Comparison of ENCODE assay signal across 8 mouse cellular contexts in genomic region chr13:118387448-118387801, GRCm38 (mm10). TPM values are rescaled to one million over a fixed set of nuclear protein-coding genes. Genes with fewer than 3 reads are reported as not detected.
DNase-seq lines count a peak whose midpoint lies in the region; ATAC-seq and TF ChIP-seq lines count a peak whose summit lies in the region.
"Not testable (repeated sequence)": the region's sequence is repeated elsewhere in the genome, so short reads cannot be mapped to it uniquely, and the experiment has no call there.

No protein-coding gene starts in this region.

- TF ChIP-seq CTCF in G1E (IDR thresholded peaks at IDR 0.05; ENCODE audit: low read depth, low read length); embryonic fibroblast, embryonic 13.5 days (IDR thresholded peaks at IDR 0.05; ENCODE audit: borderline replicate concordance, insufficient read depth, low read length); hindbrain, postnatal 0 days (IDR thresholded peaks at IDR 0.05; ENCODE audit: low read depth); lung, adult 2 months (IDR thresholded peaks at IDR 0.05; ENCODE audit: insufficient read depth, low read length); testis, adult 2 months (IDR thresholded peaks at IDR 0.05; ENCODE audit: control insufficient read depth, insufficient read depth, insufficient replicate concordance, low read depth, low read length): not testable (repeated sequence)
- TF ChIP-seq CTCF in midbrain, postnatal 0 days (IDR thresholded peaks at IDR 0.05): peak; percentile 21

- not testable (repeated sequence) for H3K27me3 ChIP-seq in G1E (ENCODE audit: insufficient read depth, low read length); heart, embryonic 11.5 days (ENCODE audit: control insufficient read depth, insufficient read depth, low read length); hindbrain, postnatal 0 days (ENCODE audit: insufficient read depth, low read length); limb, embryonic 11.5 days (ENCODE audit: control insufficient read depth, insufficient read depth, low read length); midbrain, postnatal 0 days (ENCODE audit: insufficient read depth, low read length); testis, adult 2 months (ENCODE audit: control insufficient read depth, insufficient read depth, low read length)

- not testable (repeated sequence) for H3K9ac ChIP-seq in heart, embryonic 11.5 days (ENCODE audit: low read depth, low read length); hindbrain, postnatal 0 days (replicated peaks; ENCODE audit: low read length); limb, embryonic 11.5 days (ENCODE audit: low read length); midbrain, postnatal 0 days (replicated peaks; ENCODE audit: low read length, poor library complexity, severe bottlenecking)

- H3K4me1 ChIP-seq in G1E (ENCODE audit: insufficient read depth, low read depth, low read length): peaks cover 12% of the 10 kb centered on the region
- H3K4me1 ChIP-seq in embryonic fibroblast, embryonic 13.5 days (ENCODE audit: control insufficient read depth, insufficient read depth, low read length); heart, embryonic 11.5 days (ENCODE audit: control insufficient read depth, insufficient read depth, low read length); hindbrain, postnatal 0 days (ENCODE audit: insufficient read depth, low read length); limb, embryonic 11.5 days (ENCODE audit: control insufficient read depth, insufficient read depth, low read length); lung, adult 2 months (ENCODE audit: control insufficient read depth, insufficient read depth, low read length); midbrain, postnatal 0 days (ENCODE audit: insufficient read depth, low read length); testis, adult 2 months (ENCODE audit: control insufficient read depth, insufficient read depth, low read length): not testable (repeated sequence)

- H3K4me3 ChIP-seq in G1E (ENCODE audit: low read depth, low read length): peak overlapping the region; percentile 98
- peak overlapping the region; percentile 55 for H3K4me3 ChIP-seq in embryonic fibroblast, embryonic 13.5 days (ENCODE audit: insufficient read depth, low read length)
- peak overlapping the region; percentile 63 for H3K4me3 ChIP-seq in heart, embryonic 11.5 days (ENCODE audit: low read depth, low read length)
- H3K4me3 ChIP-seq in hindbrain, postnatal 0 days (ENCODE audit: low read length): peak overlapping the region; percentile 90
- peak overlapping the region; percentile 88 for H3K4me3 ChIP-seq in limb, embryonic 11.5 days (ENCODE audit: low read depth, low read length)
- peak overlapping the region; percentile 94 for H3K4me3 ChIP-seq in lung, adult 2 months (replicated peaks; ENCODE audit: extremely low read depth, low read depth, low read length)
- peak overlapping the region; percentile 92 for H3K4me3 ChIP-seq in midbrain, postnatal 0 days (ENCODE audit: low read depth, low read length)
- H3K4me3 ChIP-seq in testis, adult 2 months (ENCODE audit: control insufficient read depth, low read depth, low read length): peak overlapping the region; percentile 89

- DNase-seq in G1E (ENCODE audit: low spot score); hindbrain, postnatal 0 days (ENCODE audit: low spot score); limb, embryonic 11.5 days (ENCODE audit: low spot score); lung, adult 2 months; midbrain, postnatal 0 days (ENCODE audit: low spot score): not testable (repeated sequence)

- ATAC-seq in G1E (ENCODE audit: extremely low read depth, insufficient number of reproducible peaks, low FRiP score, poor library complexity, severe bottlenecking): not testable (repeated sequence)
- ATAC-seq in heart, embryonic 11.5 days (replicated peaks; ENCODE audit: insufficient number of reproducible peaks, low FRiP score, low TSS enrichment): peak; percentile 43; the same call in 1 of the 2 replicates
- ATAC-seq in hindbrain, postnatal 0 days: peak; percentile 76
- peak; percentile 59 for ATAC-seq in limb, embryonic 11.5 days (ENCODE audit: insufficient number of reproducible peaks, low FRiP score, low TSS enrichment, low read depth)
- peak; percentile 29; the same call in 1 of the 2 replicates for ATAC-seq in midbrain, postnatal 0 days (ENCODE audit: low FRiP score)

- not testable (repeated sequence) for H3K9me3 ChIP-seq in G1E (replicated peaks); heart, embryonic 11.5 days (replicated peaks; ENCODE audit: control insufficient read depth, low read length); hindbrain, postnatal 0 days (ENCODE audit: low read length); limb, embryonic 11.5 days (ENCODE audit: control insufficient read depth, low read length); midbrain, postnatal 0 days (ENCODE audit: low read length)

- H3K27ac ChIP-seq in embryonic fibroblast, embryonic 13.5 days (ENCODE audit: insufficient read depth, low read length); heart, embryonic 11.5 days (ENCODE audit: low read depth, low read length); hindbrain, postnatal 0 days; limb, embryonic 11.5 days (replicated peaks; ENCODE audit: low read depth, low read length); midbrain, postnatal 0 days (ENCODE audit: low read depth, low read length); testis, adult 2 months (ENCODE audit: control insufficient read depth, insufficient read depth, low read depth, low read length): not testable (repeated sequence)

- peak overlapping the region; percentile 55 for H3K4me2 ChIP-seq in heart, embryonic 11.5 days
- peak overlapping the region; percentile 43 for H3K4me2 ChIP-seq in hindbrain, postnatal 0 days (ENCODE audit: low read depth, low read length)
- not testable (repeated sequence) for H3K4me2 ChIP-seq in limb, embryonic 11.5 days (ENCODE audit: low read depth, severe bottlenecking)
- H3K4me2 ChIP-seq in midbrain, postnatal 0 days (ENCODE audit: low read depth, low read length, poor library complexity, severe bottlenecking): peak overlapping the region; percentile 39

- not testable (repeated sequence) for TF ChIP-seq POLR2A in embryonic fibroblast, embryonic 13.5 days (IDR thresholded peaks at IDR 0.05; ENCODE audit: low read depth, low read length); lung, adult 2 months (IDR thresholded peaks at IDR 0.05; ENCODE audit: borderline replicate concordance, extremely low read depth, low read depth, low read length); testis, adult 2 months (IDR thresholded peaks at IDR 0.05; ENCODE audit: control insufficient read depth, low read depth, low read length)

- peaks cover 27% of the 10 kb centered on the region for H3K36me3 ChIP-seq in G1E (replicated peaks)
- peaks cover 13% of the 10 kb centered on the region for H3K36me3 ChIP-seq in heart, embryonic 11.5 days (ENCODE audit: control insufficient read depth, insufficient read depth, low read length)
- peaks cover 14% of the 10 kb centered on the region for H3K36me3 ChIP-seq in hindbrain, postnatal 0 days (ENCODE audit: insufficient read depth, low read length)
- not testable (repeated sequence) for H3K36me3 ChIP-seq in limb, embryonic 11.5 days (ENCODE audit: control insufficient read depth, insufficient read depth, low read length); testis, adult 2 months (ENCODE audit: control insufficient read depth, insufficient read depth, low read length)
- peaks cover 11% of the 10 kb centered on the region for H3K36me3 ChIP-seq in midbrain, postnatal 0 days (ENCODE audit: insufficient read depth, low read length)

- WGBS in heart, embryonic 11.5 days (ENCODE audit: insufficient replicate concordance): 9% methylated on average over 10 of the region's 10 CpGs
- WGBS in hindbrain, postnatal 0 days: 10% methylated on average over 10 of the region's 10 CpGs
- 12% methylated on average over 10 of the region's 10 CpGs for WGBS in limb, embryonic 11.5 days
- WGBS in lung, adult 2 months: 7% methylated on average over 10 of the region's 10 CpGs
- 8% methylated on average over 10 of the region's 10 CpGs for WGBS in midbrain, postnatal 0 days

RNA-seq across cellular contexts. Expression of gene Mrps30, which starts 0.4 kb away (rescaled TPM):
- 30.9 and 33.2 TPM in 2 replicates for total RNA-seq in G1E (2014; fragmentation: Nextera tagmentation)
- total RNA-seq in G1E (2017): 43.4 and 50.6 TPM in 2 replicates
- 33.1 and 47.7 TPM in 2 replicates for polyA plus RNA-seq in G1E (2012)
- polyA plus RNA-seq in embryonic fibroblast, embryonic 13.5 days (2011; ENCODE audit: insufficient read length, low read depth, missing spikeins): 16.0 and 21.6 TPM in 2 replicates
- 36.8 and 37.0 TPM in 2 replicates for polyA plus RNA-seq in heart, embryonic 11.5 days (2014; fragmentation: Nextera tagmentation; extraction: Ambion mirVana)
- total RNA-seq in hindbrain, postnatal 0 days (2014; rRNA removed): 22.3 and 27.7 TPM in 2 replicates
- polyA plus RNA-seq in hindbrain, postnatal 0 days (2015; fragmentation: Nextera tagmentation; extraction: Ambion mirVana): 31.0 and 31.5 TPM in 2 replicates
- 43.3 and 44.9 TPM in 2 replicates for polyA plus RNA-seq in limb, embryonic 11.5 days (2014; fragmentation: Nextera tagmentation; extraction: Ambion mirVana)
- 12.3 and 17.3 TPM in 2 replicates for polyA plus RNA-seq in lung, adult 2 months (2012; rRNA removed)
- total RNA-seq in midbrain, postnatal 0 days (2014; rRNA removed): 21.2 and 26.5 TPM in 2 replicates
- 29.5 and 31.2 TPM in 2 replicates for polyA plus RNA-seq in midbrain, postnatal 0 days (2015; fragmentation: Nextera tagmentation; extraction: Ambion mirVana)
- 13.9 and 14.1 TPM in 2 replicates for polyA plus RNA-seq in testis, adult 2 months (2012; rRNA removed)

RNA-seq across cellular contexts. Expression of gene B430218F22Rik, which starts 1.0 kb away (rescaled TPM):
- total RNA-seq in G1E (2014; fragmentation: Nextera tagmentation) (not detected in 2 replicates), G1E (2017) (0.12 and 0.49 TPM in 2 replicates)
- polyA plus RNA-seq in G1E (2012): 0.07 TPM in 1 of 2 replicates, not detected in the other
- not detected in 2 replicates for polyA plus RNA-seq in embryonic fibroblast, embryonic 13.5 days (2011; ENCODE audit: insufficient read length, low read depth, missing spikeins)
- 0.62 and 0.68 TPM in 2 replicates for polyA plus RNA-seq in heart, embryonic 11.5 days (2014; fragmentation: Nextera tagmentation; extraction: Ambion mirVana)
- 0.10 and 1.1 TPM in 2 replicates for total RNA-seq in hindbrain, postnatal 0 days (2014; rRNA removed)
- 2.4 and 2.6 TPM in 2 replicates for polyA plus RNA-seq in hindbrain, postnatal 0 days (2015; fragmentation: Nextera tagmentation; extraction: Ambion mirVana)
- 0.62 and 2.1 TPM in 2 replicates for polyA plus RNA-seq in limb, embryonic 11.5 days (2014; fragmentation: Nextera tagmentation; extraction: Ambion mirVana)
- polyA plus RNA-seq in lung, adult 2 months (2012; rRNA removed): not detected in 2 replicates
- 0.44 and 2.3 TPM in 2 replicates for total RNA-seq in midbrain, postnatal 0 days (2014; rRNA removed)
- polyA plus RNA-seq in midbrain, postnatal 0 days (2015; fragmentation: Nextera tagmentation; extraction: Ambion mirVana): 1.4 and 2.9 TPM in 2 replicates
- 0.08 and 0.12 TPM in 2 replicates for polyA plus RNA-seq in testis, adult 2 months (2012; rRNA removed)
